Mouse (Mus musculus): ENCODE measurements around the gene Iqschfp. TPM values are rescaled to one million over a fixed set of nuclear protein-coding genes. Genes with fewer than 3 reads are reported as not detected.
A peak's percentile ranks its signal among the peaks of the same experiment; 100 is the strongest.

Iqschfp gene
- total RNA-seq, 2 experiments from 2014 or later = 29.4 to 29.8 TPM

GRCm38 (mm10) chr3:67952517-67952940 is 60.5 kb downstream of the Iqschfp start:
- no peak for DNase-seq (ENCODE audit: low spot score in 2 of 2)

- DNase-seq (ENCODE audit: low spot score in 2 of 2) = peak; percentile 31 to 47
These were observed 62.5 kb downstream of the Iqschfp start for GRCm38 (mm10) chr3:67954459-67955065.

- DNase-seq (ENCODE audit: low spot score in 2 of 2) = no peak
These were observed 67.6 kb downstream of the Iqschfp start for GRCm38 (mm10) chr3:67959672-67960071.

- DNase-seq (ENCODE audit: low spot score in 2 of 2) = no peak
These were observed 68.1 kb downstream of the Iqschfp start for GRCm38 (mm10) chr3:67960133-67960532.

GRCm38 (mm10) chr3:67960727-67961126 is 68.7 kb downstream of the Iqschfp start:
- DNase-seq (ENCODE audit: low spot score in 2 of 2) = no peak

GRCm38 (mm10) chr3:67961934-67962639 is 70.1 kb downstream of the Iqschfp start:
- DNase-seq (ENCODE audit: low spot score in 2 of 2) = no peak

GRCm38 (mm10) chr3:67974340-67974998 is 82.4 kb downstream of the Iqschfp start:
- no peak for DNase-seq (ENCODE audit: low spot score in 2 of 2)

GRCm38 (mm10) chr3:67980006-67980405 is 88.0 kb downstream of the Iqschfp start:
- no peak for DNase-seq (ENCODE audit: low spot score in 2 of 2)

- peak; percentile 25 to 46 for DNase-seq (ENCODE audit: low spot score in 2 of 2)
These were observed 91.3 kb downstream of the Iqschfp start for GRCm38 (mm10) chr3:67983329-67983728.

GRCm38 (mm10) chr3:68002415-68002814 is 110.4 kb downstream of the Iqschfp start:
- DNase-seq (ENCODE audit: low spot score in 2 of 2) = no peak

- no peak for DNase-seq (ENCODE audit: low spot score in 2 of 2)
These were observed 120.3 kb downstream of the Iqschfp start for GRCm38 (mm10) chr3:68012342-68012741.

GRCm38 (mm10) chr3:68015786-68016185 is 123.8 kb downstream of the Iqschfp start:
- no peak for DNase-seq (ENCODE audit: low spot score in 2 of 2)

GRCm38 (mm10) chr3:68019401-68019800 is 127.4 kb downstream of the Iqschfp start:
- DNase-seq (ENCODE audit: low spot score in 2 of 2) = no peak

GRCm38 (mm10) chr3:68036097-68036496 is 144.1 kb downstream of the Iqschfp start:
- no peak for DNase-seq (ENCODE audit: low spot score in 2 of 2)

GRCm38 (mm10) chr3:68042951-68043350 is 150.9 kb downstream of the Iqschfp start:
- no peak for DNase-seq (ENCODE audit: low spot score in 2 of 2)

- peak; percentile 49 to 61 for DNase-seq (ENCODE audit: low spot score in 2 of 2)
These were observed 153.7 kb downstream of the Iqschfp start for GRCm38 (mm10) chr3:68045475-68046416.

- DNase-seq (ENCODE audit: low spot score in 2 of 2) = peak in 1 of 2 experiments; percentile 32
These were observed 161.5 kb downstream of the Iqschfp start for GRCm38 (mm10) chr3:68053538-68053937.

- no peak for DNase-seq (ENCODE audit: low spot score in 2 of 2)
These were observed 163.0 kb downstream of the Iqschfp start for GRCm38 (mm10) chr3:68055071-68055470.

GRCm38 (mm10) chr3:68056373-68057275 is 164.6 kb downstream of the Iqschfp start:
- DNase-seq (ENCODE audit: low spot score in 2 of 2) = peak; percentile 81 to 85
